Mouse (Mus musculus) liver, adult (tissue): Measurements from ENCODE around the gene Ndufs1.

Source experiments
- GATA4 ChIP-seq: IDR thresholded peaks from 2 replicates; pipeline ENCODE4 v1.6.1; 2014; ENCODE audit warnings: mild to moderate bottlenecking, low read length; ENCODE audit not compliant: insufficient replicate concordance

Gene Ndufs1

GRCm38 (mm10) chr1:63134530-63134929, 42.1 kb downstream of the Ndufs1 start:
- no peak for TF ChIP-seq GATA4

- TF ChIP-seq GATA4 = no peak
Measured at GRCm38 (mm10) chr1:63131766-63132165, 44.9 kb downstream of the Ndufs1 start.

GRCm38 (mm10) chr1:63130883-63131282, 45.8 kb downstream of the Ndufs1 start:
- TF ChIP-seq GATA4 = no peak

GRCm38 (mm10) chr1:63129857-63130690, 46.6 kb downstream of the Ndufs1 start:
- TF ChIP-seq GATA4 = no peak

- TF ChIP-seq GATA4 = no peak
Measured at GRCm38 (mm10) chr1:63129273-63129672, 47.4 kb downstream of the Ndufs1 start.

- no peak for TF ChIP-seq GATA4
Measured at GRCm38 (mm10) chr1:63126206-63126605, 50.4 kb downstream of the Ndufs1 start.

GRCm38 (mm10) chr1:63123823-63124450, 52.7 kb downstream of the Ndufs1 start:
- TF ChIP-seq GATA4 = no peak

- no peak for TF ChIP-seq GATA4
Measured at GRCm38 (mm10) chr1:63122005-63122404, 54.6 kb downstream of the Ndufs1 start.

GRCm38 (mm10) chr1:63120382-63120781, 56.3 kb downstream of the Ndufs1 start:
- no peak for TF ChIP-seq GATA4

GRCm38 (mm10) chr1:63119675-63120074, 57.0 kb downstream of the Ndufs1 start:
- no peak for TF ChIP-seq GATA4

- no peak for TF ChIP-seq GATA4
Measured at GRCm38 (mm10) chr1:63115540-63115939, 61.1 kb downstream of the Ndufs1 start.

- no peak for TF ChIP-seq GATA4
Measured at GRCm38 (mm10) chr1:63115096-63115495, 61.5 kb downstream of the Ndufs1 start.

- no peak for TF ChIP-seq GATA4
Measured at GRCm38 (mm10) chr1:63114136-63114781, 62.4 kb downstream of the Ndufs1 start, which contains the start of gene Ino80d. Gene Ino80d (minus strand): TSS chr1:63114667.

GRCm38 (mm10) chr1:63113274-63114135, 63.1 kb downstream of the Ndufs1 start:
- TF ChIP-seq GATA4 = no peak

GRCm38 (mm10) chr1:63112865-63113261, 63.8 kb downstream of the Ndufs1 start:
- TF ChIP-seq GATA4 = no peak
